Mouse (Mus musculus) yolk sac, embryonic 10.5 days (tissue): Measurements from ENCODE around the gene Acsl1.
"Not testable (repeated sequence)": the region's sequence is repeated elsewhere in the genome, so short reads cannot be mapped to it uniquely, and the experiment has no call there.

Source experiments
- DNase-seq: peaks from one replicate; pipeline ENCODE4 v3.0.0-alpha.2; 2017; ENCODE audit warnings: low spot score

Acsl1 gene

DNA sequence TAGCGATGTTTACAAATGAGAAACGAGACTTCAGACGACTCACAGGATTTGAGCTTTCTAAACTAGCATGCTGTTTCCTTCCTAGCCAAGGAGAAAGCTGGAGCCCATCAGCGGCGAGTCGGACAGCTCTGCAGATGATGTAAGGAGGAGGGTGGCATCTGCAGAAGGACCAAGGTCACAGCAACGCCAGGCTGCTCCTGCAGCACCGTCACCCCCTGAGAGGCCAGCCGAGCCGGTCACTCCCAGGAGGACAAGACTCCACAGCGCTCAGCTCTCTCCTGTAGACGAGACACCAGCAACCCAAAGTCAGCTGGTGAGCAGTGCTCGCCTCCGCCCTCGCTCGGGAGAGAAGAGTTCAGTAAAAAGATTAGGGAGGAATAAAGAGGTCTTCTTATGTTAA is 91.5 kb downstream of the Acsl1 start:
- no peak for DNase-seq

DNA sequence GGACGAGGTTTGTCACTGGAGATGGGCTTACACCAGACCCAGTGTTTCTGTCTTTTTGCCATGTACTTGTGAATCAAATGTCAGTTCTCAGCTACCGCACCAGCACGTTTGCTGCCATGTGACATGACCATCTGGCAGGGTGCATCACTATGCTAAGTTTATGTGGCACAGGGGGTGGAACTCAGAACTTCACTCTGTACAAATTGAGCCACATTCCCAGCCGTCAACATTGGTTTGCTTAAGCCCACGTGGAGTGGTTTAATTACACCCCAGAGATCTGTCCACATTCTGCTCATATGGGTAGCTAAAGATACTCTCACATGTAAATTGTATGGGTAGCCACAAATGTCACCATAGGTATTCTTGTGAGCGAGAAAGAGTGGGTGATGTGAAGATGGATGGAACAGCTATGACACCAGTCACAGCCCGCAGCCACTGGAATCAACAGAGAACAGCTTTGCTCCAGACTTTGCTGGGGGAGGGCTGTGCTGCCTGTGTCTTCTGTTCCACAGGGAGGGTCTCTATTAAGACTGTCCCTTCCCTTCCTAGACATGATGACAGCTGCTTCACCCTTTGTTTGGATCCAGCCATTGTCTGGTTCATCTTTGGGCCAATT is 96.2 kb downstream of the Acsl1 start:
- no peak for DNase-seq

- no peak for DNase-seq
Measured at GRCm38 (mm10) chr8:46567946-46568345, 97.1 kb downstream of the Acsl1 start.

- no peak for DNase-seq
Measured at GRCm38 (mm10) chr8:46568942-46569341, 98.1 kb downstream of the Acsl1 start.

DNA sequence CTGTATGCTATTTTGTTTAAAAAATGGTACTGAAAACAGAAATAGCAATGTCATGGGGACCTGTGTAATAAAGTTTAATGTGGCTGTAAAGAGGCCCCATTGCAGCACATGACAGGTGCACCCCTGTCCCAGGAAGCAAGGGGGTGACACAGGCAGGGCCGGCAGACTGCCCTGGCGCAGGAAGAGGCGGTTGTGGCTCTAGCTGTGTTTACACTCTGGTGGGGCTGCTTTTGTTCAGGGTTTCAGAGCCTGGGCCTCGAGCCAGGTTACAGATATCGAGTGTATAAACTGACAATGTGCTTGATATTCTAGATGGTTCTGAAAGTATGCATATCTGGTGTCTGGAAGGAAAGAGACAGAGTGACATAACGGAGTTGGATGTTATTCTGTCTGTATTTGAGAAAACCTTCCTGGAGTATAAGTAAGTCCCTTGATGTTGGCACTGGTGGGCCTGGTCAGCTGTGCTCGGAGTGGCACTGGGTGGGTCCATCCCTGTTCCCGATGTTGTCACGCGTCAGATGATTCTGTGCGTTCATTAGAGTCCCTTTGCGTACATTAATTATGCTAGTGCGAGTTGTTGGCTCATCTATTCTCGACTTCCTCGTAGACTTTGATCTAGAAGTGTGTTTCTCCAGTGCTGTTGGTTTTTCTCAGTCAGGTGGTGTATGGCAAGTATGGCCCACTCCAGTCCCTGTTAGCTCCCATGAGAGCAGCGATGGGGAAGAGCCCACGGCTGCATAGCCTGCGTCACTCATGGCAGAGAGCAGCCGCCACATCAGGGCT is 99.0 kb downstream of the Acsl1 start:
- no peak for DNase-seq

DNA sequence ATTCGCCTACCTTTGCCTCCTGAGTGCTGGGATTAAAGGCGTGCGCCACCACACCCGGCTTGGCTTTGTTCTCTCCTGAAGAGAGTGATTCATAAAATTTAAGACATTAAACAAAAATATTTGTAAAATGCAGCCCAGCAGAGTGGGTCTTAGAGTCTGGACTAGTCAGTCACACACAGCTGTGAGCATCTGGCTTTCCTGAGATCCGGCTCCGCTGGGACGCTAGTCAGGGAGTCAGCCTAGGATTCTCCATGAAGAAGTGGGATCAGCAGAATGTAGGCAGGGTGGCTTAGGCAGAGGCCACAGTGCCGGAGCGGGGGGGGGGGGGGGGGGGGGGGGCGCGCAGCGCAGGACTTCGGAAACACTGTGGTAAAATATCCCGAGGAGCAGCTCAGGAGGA is 99.8 kb downstream of the Acsl1 start:
- DNase-seq: no peak

DNA sequence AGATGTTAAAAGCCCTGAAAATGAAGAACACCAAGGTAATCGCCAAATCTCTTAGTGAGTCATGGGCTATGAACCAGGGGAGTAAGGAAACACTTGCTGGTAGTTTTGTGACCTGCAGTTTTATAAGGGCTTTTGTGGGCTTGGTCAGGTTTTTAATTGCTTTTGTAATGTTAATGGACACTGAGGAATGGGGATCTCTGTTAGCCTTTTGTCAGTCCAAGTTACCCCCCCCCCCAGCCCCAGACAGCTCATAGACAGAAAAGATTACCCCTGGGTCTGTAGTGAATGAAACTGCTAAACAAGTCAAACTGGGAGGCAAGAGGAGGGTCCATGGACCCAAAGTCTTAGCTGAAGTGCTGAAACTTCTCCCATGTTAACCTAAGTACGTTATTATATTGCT is 102.6 kb downstream of the Acsl1 start:
- DNase-seq: no peak

DNA sequence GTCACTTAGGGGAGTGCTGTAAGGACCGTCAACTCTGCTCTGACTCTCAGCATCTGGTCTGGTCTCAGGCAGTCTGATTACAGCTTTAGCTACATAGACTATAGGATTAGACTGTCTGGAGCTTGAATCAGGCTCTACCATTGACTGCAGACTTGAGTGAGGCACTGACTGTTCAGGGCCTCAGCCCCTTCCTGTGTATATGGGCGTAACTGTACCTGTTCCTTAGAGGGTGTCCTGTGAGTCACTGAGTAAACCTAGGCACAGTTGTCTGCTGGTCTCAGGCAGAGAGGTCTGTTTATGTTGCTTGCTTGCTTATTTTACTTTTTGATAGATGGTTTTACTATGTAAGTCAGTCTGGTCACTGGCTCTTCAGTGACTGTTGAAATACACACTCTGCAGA is 103.1 kb downstream of the Acsl1 start:
- no peak for DNase-seq

DNA sequence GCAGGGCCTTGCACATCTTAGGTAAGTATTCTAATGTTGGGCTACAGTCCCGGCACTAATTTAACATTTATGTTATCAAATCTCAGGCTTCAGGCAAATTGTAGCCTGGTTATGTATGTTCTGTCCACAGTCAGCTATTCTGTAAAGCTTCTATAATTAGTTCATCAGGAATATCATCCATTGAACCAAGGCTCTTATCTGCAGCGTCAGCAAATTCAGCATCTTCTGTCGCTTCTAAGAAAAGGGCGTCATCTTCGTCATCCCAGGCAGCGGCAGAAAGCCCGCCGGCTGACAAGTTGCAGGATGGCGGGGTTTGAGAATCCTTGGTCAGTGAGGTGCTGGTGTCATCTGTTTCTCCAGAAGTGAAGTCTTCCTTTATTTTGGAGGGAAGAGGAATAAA is 108.0 kb downstream of the Acsl1 start:
- no peak for DNase-seq

DNA sequence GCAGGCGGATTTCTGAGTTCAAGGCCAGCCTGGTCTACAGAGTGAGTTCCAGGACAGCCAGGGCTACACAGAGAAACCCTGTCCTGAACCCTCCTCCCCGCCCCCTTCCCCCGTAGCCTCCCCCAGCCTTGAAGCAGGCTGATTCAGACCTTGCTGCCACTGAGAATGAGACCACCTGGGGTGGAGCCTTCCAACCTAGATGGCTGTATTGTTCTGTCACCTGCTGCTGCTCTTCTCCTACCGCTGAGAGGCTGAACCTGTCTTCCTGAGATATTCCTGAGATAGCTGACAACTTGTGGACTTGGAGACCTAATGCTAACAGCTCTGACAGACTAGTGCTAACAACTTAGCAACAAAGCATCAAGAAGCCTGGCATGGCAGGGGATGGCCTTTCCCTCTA is 113.5 kb downstream of the Acsl1 start:
- not testable (repeated sequence) for DNase-seq

DNA sequence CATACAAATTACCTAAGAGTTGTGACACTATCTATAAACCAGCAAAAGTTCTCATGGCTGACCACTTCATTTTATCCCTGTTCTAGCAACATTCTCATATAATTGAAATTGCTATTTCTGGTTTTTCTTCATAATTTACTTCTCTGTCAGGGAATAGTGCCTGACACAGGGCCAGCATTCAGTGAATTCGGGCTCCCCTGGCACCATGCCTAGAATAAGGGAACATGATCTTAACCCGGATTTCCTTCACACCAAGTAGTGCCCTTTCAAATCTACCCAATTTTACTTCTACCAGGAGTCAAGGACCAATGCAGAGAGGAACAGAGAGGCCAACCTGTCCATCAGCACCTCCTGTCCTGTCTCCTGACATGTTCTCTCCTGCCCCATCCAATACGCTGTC is 114.7 kb downstream of the Acsl1 start:
- no peak for DNase-seq
